Mouse (Mus musculus): ENCODE measurements at regions not wholly inside any gene's neighbourhood (a gene's known extent, or its start where the extent isn't known, plus 50 kb on each side); places are given as distances from the start of the nearest gene placed in this dataset.

- TF ChIP-seq CTCF (IDR thresholded peaks at IDR 0.05; ENCODE audit: low read depth) (no peak), EP300 (IDR thresholded peaks at IDR 0.05; ENCODE audit: low read depth) (no peak)
- no peak for ATAC-seq (ENCODE audit: insufficient read depth, low read depth)
- no peak overlapping the region for H3K27ac ChIP-seq (ENCODE audit: low read depth)
- no peak overlapping the region for H3K9ac ChIP-seq (replicated peaks; ENCODE audit: low read depth, low read length)
- WGBS, result 64% methylated on average over 3 of the region's 3 CpGs
- no peaks in the 10 kb centered on the region for H3K9me3 ChIP-seq (replicated peaks; ENCODE audit: control insufficient read depth, low read length)
- H3K36me3 ChIP-seq (replicated peaks; ENCODE audit: control insufficient read depth, insufficient read depth, low read length), result no peaks in the 10 kb centered on the region
- H3K4me1 ChIP-seq (ENCODE audit: control insufficient read depth, insufficient read depth), result peaks cover 11% of the 10 kb centered on the region; the same call in 1 of the 2 replicates
- DNase-seq (ENCODE audit: low spot score), result no peak
- H3K4me2 ChIP-seq (ENCODE audit: low read depth, low read length), result no peak overlapping the region
- no peaks in the 10 kb centered on the region for H3K27me3 ChIP-seq (ENCODE audit: control insufficient read depth, insufficient read depth, low read length)
- H3K4me3 ChIP-seq (ENCODE audit: low read depth, low read length), result no peak overlapping the region
Measured at GRCm38 (mm10) chr3:79996803-79997202, 112.5 kb downstream of the Fam198b start.

GRCm38 (mm10) chr3:80002335-80002734 lies 118.0 kb downstream of the Fam198b start:
- Histone ChIP-seq H3K9ac (replicated peaks; ENCODE audit: low read depth, low read length) (no peak overlapping the region), H3K9me3 (replicated peaks; ENCODE audit: control insufficient read depth, low read length) (no peaks in the 10 kb centered on the region), H3K36me3 (replicated peaks; ENCODE audit: control insufficient read depth, insufficient read depth, low read length) (no peaks in the 10 kb centered on the region), H3K4me2 (ENCODE audit: low read depth, low read length) (no peak overlapping the region), H3K4me1 (ENCODE audit: control insufficient read depth, insufficient read depth) (peaks cover 6% of the 10 kb centered on the region), H3K27ac (ENCODE audit: low read depth) (no peak overlapping the region), H3K27me3 (ENCODE audit: control insufficient read depth, insufficient read depth, low read length) (no peaks in the 10 kb centered on the region), H3K4me3 (ENCODE audit: low read depth, low read length) (no peak overlapping the region)
- 92% methylated on average over 6 of the region's 6 CpGs for WGBS
- DNase-seq (ENCODE audit: low spot score) (no peak), ATAC-seq (ENCODE audit: insufficient read depth, low read depth) (no peak)
- TF ChIP-seq EP300 (IDR thresholded peaks at IDR 0.05; ENCODE audit: low read depth), result no peak
- no peak for TF ChIP-seq CTCF (IDR thresholded peaks at IDR 0.05; ENCODE audit: low read depth)

- WGBS, result 63% methylated on average over 5 of the region's 5 CpGs
- ATAC-seq (ENCODE audit: insufficient read depth, low read depth), result no peak
Measured at GRCm38 (mm10) chr3:80003300-80004090, 119.2 kb downstream of the Fam198b start.

GRCm38 (mm10) chr3:80004556-80004955 lies 120.2 kb downstream of the Fam198b start:
- H3K4me3 ChIP-seq (ENCODE audit: low read depth, low read length), result no peak overlapping the region
- no peaks in the 10 kb centered on the region for H3K27me3 ChIP-seq (ENCODE audit: control insufficient read depth, insufficient read depth, low read length)
- no peak overlapping the region for H3K9ac ChIP-seq (replicated peaks; ENCODE audit: low read depth, low read length)
- WGBS, result 79% methylated on average over 3 of the region's 3 CpGs
- H3K27ac ChIP-seq (ENCODE audit: low read depth), result peak overlapping the region; percentile 24
- H3K36me3 ChIP-seq (replicated peaks; ENCODE audit: control insufficient read depth, insufficient read depth, low read length), result no peaks in the 10 kb centered on the region
- no peaks in the 10 kb centered on the region for H3K9me3 ChIP-seq (replicated peaks; ENCODE audit: control insufficient read depth, low read length)
- peaks cover 6% of the 10 kb centered on the region for H3K4me1 ChIP-seq (ENCODE audit: control insufficient read depth, insufficient read depth)
- no peak for ATAC-seq (ENCODE audit: insufficient read depth, low read depth)
- TF ChIP-seq CTCF (IDR thresholded peaks at IDR 0.05; ENCODE audit: low read depth) (no peak), EP300 (IDR thresholded peaks at IDR 0.05; ENCODE audit: low read depth) (no peak)
- no peak for DNase-seq (ENCODE audit: low spot score)
- H3K4me2 ChIP-seq (ENCODE audit: low read depth, low read length), result no peak overlapping the region

More at GRCm38 (mm10) chr3:80003300-80004090, 119.2 kb downstream of the Fam198b start:
- no peak overlapping the region for H3K4me3 ChIP-seq (ENCODE audit: low read depth, low read length)
- TF ChIP-seq CTCF (IDR thresholded peaks at IDR 0.05; ENCODE audit: low read depth), result no peak
- TF ChIP-seq EP300 (IDR thresholded peaks at IDR 0.05; ENCODE audit: low read depth), result no peak
- no peaks in the 10 kb centered on the region for H3K27me3 ChIP-seq (ENCODE audit: control insufficient read depth, insufficient read depth, low read length)
- no peak overlapping the region for H3K9ac ChIP-seq (replicated peaks; ENCODE audit: low read depth, low read length)
- H3K4me1 ChIP-seq (ENCODE audit: control insufficient read depth, insufficient read depth), result peaks cover 6% of the 10 kb centered on the region
- H3K36me3 ChIP-seq (replicated peaks; ENCODE audit: control insufficient read depth, insufficient read depth, low read length), result no peaks in the 10 kb centered on the region
- no peak overlapping the region for H3K27ac ChIP-seq (ENCODE audit: low read depth)
- H3K4me2 ChIP-seq (ENCODE audit: low read depth, low read length), result no peak overlapping the region
- H3K9me3 ChIP-seq (replicated peaks; ENCODE audit: control insufficient read depth, low read length), result no peaks in the 10 kb centered on the region
- DNase-seq (ENCODE audit: low spot score), result no peak

GRCm38 (mm10) chr3:80004966-80005365 lies 120.6 kb downstream of the Fam198b start:
- DNase-seq (ENCODE audit: low spot score), result no peak
- Histone ChIP-seq H3K9me3 (replicated peaks; ENCODE audit: control insufficient read depth, low read length) (no peaks in the 10 kb centered on the region), H3K4me3 (ENCODE audit: low read depth, low read length) (no peak overlapping the region), H3K4me2 (ENCODE audit: low read depth, low read length) (no peak overlapping the region), H3K4me1 (ENCODE audit: control insufficient read depth, insufficient read depth) (peaks cover 6% of the 10 kb centered on the region), H3K36me3 (replicated peaks; ENCODE audit: control insufficient read depth, insufficient read depth, low read length) (no peaks in the 10 kb centered on the region), H3K27me3 (ENCODE audit: control insufficient read depth, insufficient read depth, low read length) (no peaks in the 10 kb centered on the region), H3K27ac (ENCODE audit: low read depth) (peak overlapping the region; percentile 24; the same call in 1 of the 2 replicates), H3K9ac (replicated peaks; ENCODE audit: low read depth, low read length) (no peak overlapping the region)
- ATAC-seq (ENCODE audit: insufficient read depth, low read depth), result peak; percentile 75
- 58% methylated on average over 3 of the region's 3 CpGs for WGBS
- TF ChIP-seq CTCF (IDR thresholded peaks at IDR 0.05; ENCODE audit: low read depth) (no peak), EP300 (IDR thresholded peaks at IDR 0.05; ENCODE audit: low read depth) (peak; percentile 81)

Data from heart, postnatal 0 days (tissue).